Mouse (Mus musculus) liver, embryonic 13.5 days (tissue): ENCODE results near the gene Farp1. TPM values are rescaled to one million over a fixed set of nuclear protein-coding genes. Genes with fewer than 3 reads are reported as not detected.
"Not testable (repeated sequence)": the region's sequence is repeated elsewhere in the genome, so short reads cannot be mapped to it uniquely, and the experiment has no call there.

Experiments
- ATAC-seq: fragments of 200-750 bp; cut with Nextera tagmentation; 2 replicates; pipeline ENCODE4 v1.8.0; 2017; ENCODE audit warnings: low read depth, mild to moderate bottlenecking, moderate number of reproducible peaks, moderate library complexity
- DNase-seq: peaks from one replicate; pipeline ENCODE4 v3.0.0; 2022
- H3K27ac ChIP-seq: fragments of 300-500 bp; sonication (generic); 2 replicates; pipeline ENCODE4 v1.5.1; 2015; ENCODE audit warnings: moderate library complexity, mild to moderate bottlenecking, inconsistent platforms
- H3K27me3 ChIP-seq: fragments of 300-500 bp; sonication (generic); 2 replicates; pipeline ENCODE4 v1.6.1; 2015; ENCODE audit warnings: mild to moderate bottlenecking, inconsistent platforms
- H3K36me3 ChIP-seq: fragments of 300-500 bp; sonication (generic); 2 replicates; pipeline ENCODE4 v1.6.1; 2015; ENCODE audit warnings: mild to moderate bottlenecking, inconsistent platforms
- H3K4me1 ChIP-seq: fragments of 300-500 bp; sonication (generic); replicated peaks from 2 replicates; pipeline ENCODE4 v1.6.1; 2015; ENCODE audit warnings: inconsistent platforms
- H3K4me2 ChIP-seq: fragments of 300-500 bp; sonication (generic); 2 replicates; pipeline ENCODE4 v1.6.1; 2015; ENCODE audit warnings: inconsistent platforms, mild to moderate bottlenecking, moderate library complexity
- H3K4me3 ChIP-seq: fragments of 300-500 bp; sonication (generic); replicated peaks from 2 replicates; pipeline ENCODE4 v1.5.1; 2015; ENCODE audit warnings: mild to moderate bottlenecking, inconsistent platforms
- H3K9ac ChIP-seq: fragments of 300-500 bp; sonication (generic); 2 replicates; pipeline ENCODE4 v1.6.1; 2015; ENCODE audit warnings: mild to moderate bottlenecking, inconsistent platforms
- H3K9me3 ChIP-seq: fragments of 300-500 bp; sonication (generic); replicated peaks from 2 replicates; pipeline ENCODE4 v1.6.1; 2016; ENCODE audit warnings: inconsistent platforms
- WGBS: fragments of 180-500 bp; shearing (Covaris S2); methylation state at CpG from one replicate; pipeline ENCODE4 v1.1.7; 2015; ENCODE audit not compliant: insufficient replicate concordance; 5-methylcytosine and 5-hydroxymethylcytosine counted together
- polyA plus RNA-seq: library from polyadenylated mRNA; unstranded; fragments of >200 nt; fragmentation: Nextera tagmentation; extraction: Ambion mirVana; gene quantifications from 2 replicates; pipeline ENCODE4 v1.2.1, GENCODE M21; 2015

The Farp1 gene
- polyA plus RNA-seq, 1 experiment from 2014 or later: 3.4 TPM

- peaks cover 51% of the 10 kb centered on the region for H3K27me3 ChIP-seq
- ATAC-seq (peak; percentile 78), DNase-seq (no peak)
- H3K36me3 ChIP-seq: no peaks in the 10 kb centered on the region
- H3K27ac ChIP-seq: peak overlapping the region; percentile 39
- peak overlapping the region; percentile 67 for H3K9ac ChIP-seq
- under 1% methylated on average over 73 of the region's 100 CpGs for WGBS
- H3K4me2 ChIP-seq: peak overlapping the region; percentile 66
- peak overlapping the region; percentile 62 for H3K4me3 ChIP-seq
- H3K9me3 ChIP-seq: no peaks in the 10 kb centered on the region
- peaks cover 17% of the 10 kb centered on the region for H3K4me1 ChIP-seq
Measured at GRCm38 (mm10) chr14:121035663-121036473, 868 bp downstream of the Farp1 start.

DNA sequence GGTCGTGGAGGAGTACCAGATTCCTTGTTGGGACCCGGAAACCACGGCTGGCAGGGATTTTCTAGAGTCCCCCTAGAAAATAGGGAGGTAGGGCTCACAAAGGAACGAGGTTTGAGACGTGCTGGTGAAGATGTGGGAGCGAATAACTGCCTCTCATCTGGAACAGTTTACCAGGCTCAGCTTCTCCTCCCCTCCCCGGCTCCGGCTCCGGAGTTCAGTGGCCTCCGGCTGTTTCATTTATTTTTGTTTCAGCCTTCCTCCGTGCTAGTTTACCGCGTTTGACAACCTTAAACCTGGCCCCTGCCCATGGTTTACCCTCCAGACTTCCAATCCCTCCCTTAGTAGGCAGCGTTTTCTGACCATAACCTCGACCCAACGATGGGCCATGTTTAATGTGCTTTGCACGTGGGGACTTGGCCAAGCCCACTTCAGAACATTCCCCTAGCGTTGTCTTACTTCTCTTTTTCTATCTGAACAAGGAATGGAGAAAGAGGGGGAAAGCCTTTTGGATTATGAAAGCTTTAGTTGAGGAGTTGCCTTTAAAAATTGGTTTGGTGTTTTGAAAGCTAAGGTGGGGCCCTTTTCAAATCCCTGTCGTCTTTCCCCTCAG, 1.7 kb downstream of the Farp1 start:
- DNase-seq (no peak), ATAC-seq (no peak)
- H3K4me1 ChIP-seq: peaks cover 17% of the 10 kb centered on the region
- 6% methylated on average over 19 of the region's 19 CpGs for WGBS
- no peaks in the 10 kb centered on the region for H3K36me3 ChIP-seq
- H3K27me3 ChIP-seq: peaks cover 51% of the 10 kb centered on the region
- peak overlapping the region; percentile 67 for H3K9ac ChIP-seq
- H3K9me3 ChIP-seq: no peaks in the 10 kb centered on the region
- H3K4me3 ChIP-seq: peak overlapping the region; percentile 62
- peak overlapping the region; percentile 66 for H3K4me2 ChIP-seq
- no peak overlapping the region for H3K27ac ChIP-seq

DNA sequence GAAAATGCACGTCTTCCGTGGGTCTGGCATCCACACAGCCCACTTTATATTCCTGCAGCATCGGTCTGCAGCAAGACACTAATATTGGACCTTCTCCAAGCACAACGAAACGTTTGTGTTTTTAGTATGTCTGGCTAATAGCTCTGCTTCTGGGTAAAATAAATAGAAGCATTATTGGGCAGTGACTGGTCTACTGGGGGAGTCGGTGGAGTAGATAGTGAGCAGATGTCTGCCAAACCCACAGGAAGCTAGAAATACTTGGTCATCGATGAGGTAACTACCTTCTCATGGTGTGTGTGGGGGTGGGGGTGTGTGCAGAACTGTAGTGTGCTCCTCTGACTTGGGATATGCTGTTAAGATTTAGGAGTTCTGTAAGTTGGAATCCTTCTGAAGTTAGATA, 2.3 kb downstream of the Farp1 start:
- Histone ChIP-seq H3K9me3 (no peaks in the 10 kb centered on the region), H3K36me3 (no peaks in the 10 kb centered on the region), H3K4me2 (peak overlapping the region; percentile 66), H3K9ac (no peak overlapping the region), H3K4me1 (peaks cover 17% of the 10 kb centered on the region), H3K27me3 (peaks cover 51% of the 10 kb centered on the region), H3K4me3 (peak overlapping the region; percentile 62), H3K27ac (no peak overlapping the region)
- ATAC-seq: no peak
- WGBS: 25% methylated on average over 7 of the region's 7 CpGs
- DNase-seq: no peak

DNA sequence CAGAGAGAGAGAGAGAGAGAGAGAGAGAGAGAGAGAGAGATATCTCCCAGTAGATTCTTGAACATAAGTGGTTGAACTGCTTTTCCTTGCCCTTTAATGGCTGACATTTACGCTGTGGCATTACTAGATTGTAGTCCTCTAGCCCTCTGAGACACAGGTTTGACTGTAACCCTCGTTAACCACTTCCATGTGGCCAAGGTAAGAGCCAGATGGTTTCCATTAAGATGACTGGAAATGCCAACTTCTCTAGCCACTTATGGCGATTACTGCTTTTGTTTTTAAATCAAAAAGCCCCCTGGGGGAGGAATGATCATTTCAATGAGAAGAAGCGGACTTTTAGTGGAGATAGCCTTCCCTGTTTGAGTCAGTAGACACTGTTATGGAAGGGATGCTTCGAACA, 3.7 kb downstream of the Farp1 start:
- Histone ChIP-seq H3K4me2 (no peak overlapping the region), H3K4me1 (peaks cover 17% of the 10 kb centered on the region), H3K36me3 (no peaks in the 10 kb centered on the region)

GRCm38 (mm10) chr14:121044145-121044544, 9.1 kb downstream of the Farp1 start:
- Histone ChIP-seq H3K9ac (no peak overlapping the region), H3K4me3 (no peak overlapping the region), H3K36me3 (no peaks in the 10 kb centered on the region), H3K9me3 (no peaks in the 10 kb centered on the region), H3K4me2 (no peak overlapping the region), H3K27ac (no peak overlapping the region), H3K27me3 (no peaks in the 10 kb centered on the region), H3K4me1 (0 out of 2 replicates have a peak, but pooled peaks cover 7% of the 10 kb centered on the region)
- WGBS: 57% methylated on average over 3 of the region's 3 CpGs
- ATAC-seq (no peak), DNase-seq (no peak)

More for the DNA sequence above, 3.7 kb downstream of the Farp1 start:
- no peaks in the 10 kb centered on the region for H3K9me3 ChIP-seq
- H3K9ac ChIP-seq: no peak overlapping the region
- H3K27me3 ChIP-seq: peaks cover 45% of the 10 kb centered on the region
- H3K4me3 ChIP-seq: no peak overlapping the region
- H3K27ac ChIP-seq: no peak overlapping the region
- DNase-seq (no peak), ATAC-seq (no peak)
- 55% methylated on average over 5 of the region's 5 CpGs for WGBS

DNA sequence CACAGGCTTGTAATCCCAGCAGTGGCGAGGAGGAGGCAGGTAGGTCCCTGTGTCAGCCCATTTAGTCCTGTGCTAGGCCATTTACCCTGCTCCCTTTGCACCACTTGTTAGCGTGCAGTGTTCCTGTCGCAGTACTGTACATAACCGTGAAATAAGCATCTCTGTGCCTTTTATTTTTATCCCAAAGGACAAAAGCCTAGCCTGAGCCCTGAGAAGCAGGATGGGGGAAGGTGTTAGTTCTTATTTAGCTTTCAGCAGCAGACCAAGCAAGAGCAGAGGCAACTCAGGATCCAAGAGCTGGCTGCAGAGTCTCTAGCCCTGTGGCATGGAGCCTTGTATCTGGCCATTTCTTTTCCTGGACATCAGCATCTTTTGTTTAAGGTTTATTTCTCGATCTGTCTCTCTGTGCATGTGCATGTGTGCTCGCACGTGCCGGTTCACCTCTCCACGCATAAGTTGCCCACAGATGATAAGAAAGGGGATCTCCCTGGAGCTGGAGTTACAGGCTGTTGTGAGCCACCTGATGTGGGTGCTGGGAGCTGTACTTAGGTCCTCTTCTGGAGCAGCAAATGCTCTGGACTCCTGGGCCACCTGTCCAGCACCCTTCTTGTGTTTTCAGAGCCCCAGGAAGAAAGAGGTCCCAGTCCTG, 11.4 kb downstream of the Farp1 start:
- no peak overlapping the region for H3K4me2 ChIP-seq
- no peak for DNase-seq
- no peaks in the 10 kb centered on the region for H3K9me3 ChIP-seq
- no peak for ATAC-seq
- H3K4me3 ChIP-seq: no peak overlapping the region
- H3K9ac ChIP-seq: no peak overlapping the region
- no peak overlapping the region for H3K27ac ChIP-seq
- no peaks in the 10 kb centered on the region for H3K27me3 ChIP-seq
- H3K36me3 ChIP-seq: no peaks in the 10 kb centered on the region
- 61% methylated on average over 9 of the region's 9 CpGs for WGBS
- peaks cover 12% of the 10 kb centered on the region; the same call in 1 of the 2 replicates for H3K4me1 ChIP-seq

DNA sequence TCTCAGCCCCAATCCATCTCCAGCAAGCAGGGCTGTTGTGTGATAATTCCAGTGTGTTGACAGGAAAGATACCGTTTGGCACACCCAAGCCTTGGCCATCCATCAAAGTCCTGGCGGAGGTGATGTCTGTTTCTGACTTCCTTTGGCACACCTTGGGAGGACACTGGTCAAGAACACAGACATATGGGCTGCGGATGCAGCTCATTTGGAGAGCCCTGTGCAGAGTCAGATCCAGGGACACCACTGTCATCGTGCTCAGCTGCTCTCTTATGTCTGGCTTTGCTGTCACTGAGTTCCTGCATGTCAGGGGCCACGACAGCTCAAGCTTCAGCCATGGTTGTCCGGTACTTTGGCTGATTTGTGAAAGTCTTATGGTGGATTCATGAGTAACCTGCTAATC, 12.8 kb downstream of the Farp1 start:
- Histone ChIP-seq H3K27ac (no peak overlapping the region), H3K4me3 (no peak overlapping the region), H3K27me3 (no peaks in the 10 kb centered on the region), H3K36me3 (no peaks in the 10 kb centered on the region), H3K9me3 (no peaks in the 10 kb centered on the region), H3K4me2 (no peak overlapping the region), H3K4me1 (peaks cover 17% of the 10 kb centered on the region), H3K9ac (no peak overlapping the region)
- WGBS: 57% methylated on average over 6 of the region's 6 CpGs
- no peak for ATAC-seq
- no peak for DNase-seq

DNA sequence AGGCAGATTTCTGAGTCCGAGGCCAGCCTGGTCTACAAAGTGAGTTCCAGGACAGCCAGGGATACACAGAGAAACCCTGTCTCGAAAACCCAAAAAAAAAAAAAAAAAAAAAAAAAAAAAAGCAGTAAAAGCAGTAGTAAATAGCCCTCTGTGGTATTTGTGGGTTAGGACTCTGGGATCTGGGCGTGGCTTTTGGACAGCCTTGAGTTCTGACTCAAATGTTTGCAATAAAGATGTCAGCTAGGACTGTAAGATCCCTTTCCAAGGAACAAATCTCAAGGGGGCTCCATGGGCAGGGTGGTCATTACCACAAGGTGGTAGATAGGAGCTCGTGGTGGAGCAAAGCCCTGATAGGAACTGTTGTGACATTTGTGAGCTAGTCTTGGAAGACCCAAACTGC, 16.0 kb downstream of the Farp1 start:
- 30% methylated on average over 3 of the region's 4 CpGs for WGBS
- H3K27me3 ChIP-seq, H3K27ac ChIP-seq, H3K36me3 ChIP-seq, H3K9me3 ChIP-seq, ATAC-seq, H3K4me2 ChIP-seq, H3K4me3 ChIP-seq, DNase-seq, H3K9ac ChIP-seq: not testable (repeated sequence)
- peaks cover 35% of the 10 kb centered on the region for H3K4me1 ChIP-seq

- peak overlapping the region; percentile 4; the same call in 1 of the 2 replicates for H3K4me3 ChIP-seq
Measured at GRCm38 (mm10) chr14:121053020-121053518, 18.1 kb downstream of the Farp1 start.

GRCm38 (mm10) chr14:121054062-121054461, 19.1 kb downstream of the Farp1 start:
- H3K4me1 ChIP-seq: peaks cover 37% of the 10 kb centered on the region
- ATAC-seq (no peak), DNase-seq (no peak)
- no peaks in the 10 kb centered on the region for H3K36me3 ChIP-seq
- no peak overlapping the region; the same call in 1 of the 2 replicates for H3K27ac ChIP-seq
- H3K4me2 ChIP-seq: peak overlapping the region; percentile 46; the same call in 1 of the 2 replicates
- 65% methylated on average over 5 of the region's 5 CpGs for WGBS
- H3K4me3 ChIP-seq: no peak overlapping the region
- no peak overlapping the region for H3K9ac ChIP-seq
- no peaks in the 10 kb centered on the region for H3K27me3 ChIP-seq
- no peaks in the 10 kb centered on the region for H3K9me3 ChIP-seq

More at GRCm38 (mm10) chr14:121053020-121053518, 18.1 kb downstream of the Farp1 start:
- ATAC-seq (peak; percentile 58), DNase-seq (no peak)
- Histone ChIP-seq H3K9me3 (no peaks in the 10 kb centered on the region), H3K4me2 (peak overlapping the region; percentile 46), H3K36me3 (no peaks in the 10 kb centered on the region), H3K27ac (peak overlapping the region; percentile 72), H3K9ac (no peak overlapping the region), H3K4me1 (peaks cover 35% of the 10 kb centered on the region), H3K27me3 (no peaks in the 10 kb centered on the region)
- 11% methylated on average over 5 of the region's 5 CpGs for WGBS

GRCm38 (mm10) chr14:121057750-121058149, 22.8 kb downstream of the Farp1 start:
- H3K4me2 ChIP-seq: no peak overlapping the region
- WGBS: 80% methylated on average over 5 of the region's 5 CpGs
- no peak overlapping the region for H3K27ac ChIP-seq

More at GRCm38 (mm10) chr14:121057750-121058149, 22.8 kb downstream of the Farp1 start:
- ATAC-seq (no peak), DNase-seq (no peak)
- no peak overlapping the region for H3K9ac ChIP-seq
- H3K4me1 ChIP-seq: peaks cover 38% of the 10 kb centered on the region
- no peaks in the 10 kb centered on the region for H3K9me3 ChIP-seq
- no peaks in the 10 kb centered on the region for H3K27me3 ChIP-seq
- no peak overlapping the region for H3K4me3 ChIP-seq
- no peaks in the 10 kb centered on the region for H3K36me3 ChIP-seq
